Mouse (Mus musculus) kidney, adult 2 months (tissue): ENCODE data around the gene Tmprss6.

Source experiments
- CTCF ChIP-seq: fragments of 200-500 bp; conservative IDR thresholded peaks from 2 replicates; pipeline ENCODE4 v1.5.1; 2011; ENCODE audit warnings: low read depth, mild to moderate bottlenecking, control low read depth, low read length, moderate library complexity, mixed read lengths; ENCODE audit not compliant: insufficient read depth, insufficient read length
- POLR2A ChIP-seq: fragments of 200-500 bp; IDR thresholded peaks from one replicate; pipeline ENCODE4 v1.6.1; 2011; ENCODE audit warnings: low read depth, low read length, control low read depth

GRCm38 (mm10) chr15:78438018-78438394 is 30.4 kb downstream of the Tmprss6 start:
- TF ChIP-seq POLR2A (no peak), CTCF (no peak)
